Mouse (Mus musculus): ENCODE data around the gene Cd3d.

GRCm38 (mm10) chr9:45008342-45008741 lies 26.8 kb downstream of the Cd3d start:
- TF ChIP-seq CTCF (IDR thresholded peaks at IDR 0.05; ENCODE audit: control insufficient read depth, insufficient read depth, low read length) (no peak), POLR2A (IDR thresholded peaks at IDR 0.05; ENCODE audit: borderline replicate concordance, control insufficient read depth, low read depth, low read length) (no peak)
